Mouse (Mus musculus) retina, postnatal 1 day (tissue): Measurements from ENCODE around the gene Jhy.

Source experiments
- DNase-seq: peaks from one replicate; pipeline ENCODE4 v3.0.0-alpha.2; 2012

Gene Jhy

DNA sequence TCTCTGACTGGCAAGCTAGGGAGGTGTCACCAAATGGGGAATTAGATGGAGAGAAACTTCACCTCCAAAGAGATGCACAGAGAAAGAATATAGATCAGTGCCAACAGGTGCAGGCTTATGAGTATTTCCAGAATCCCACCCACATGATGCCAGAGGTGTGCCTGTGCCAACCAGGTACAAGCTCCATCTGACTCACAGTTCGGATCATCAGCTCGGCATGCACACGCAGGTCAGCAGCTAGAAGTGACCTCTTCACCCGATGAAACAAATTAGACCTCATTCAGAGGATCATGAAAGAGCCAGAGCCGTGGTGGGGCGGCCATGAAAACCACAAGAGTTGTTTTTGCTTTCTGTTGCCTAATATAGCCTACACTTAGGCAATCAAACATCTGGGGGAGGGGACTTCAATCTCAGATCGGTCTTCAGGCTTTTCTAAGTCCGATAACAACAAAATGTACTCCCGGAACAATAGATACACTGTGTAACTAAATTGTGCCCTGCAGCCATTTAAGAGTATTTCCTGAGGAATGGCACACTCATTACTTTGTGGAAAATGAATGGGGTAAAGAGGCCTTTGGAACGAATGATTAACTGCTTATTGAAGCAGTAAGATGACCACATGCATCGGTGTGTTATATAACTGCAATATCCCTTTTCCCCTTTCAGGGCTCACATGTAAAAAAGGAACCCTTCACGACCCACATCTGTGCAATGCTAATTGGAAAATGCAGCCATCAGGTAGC is 45.9 kb downstream of the Jhy start:
- peak; percentile 24 for DNase-seq

DNA sequence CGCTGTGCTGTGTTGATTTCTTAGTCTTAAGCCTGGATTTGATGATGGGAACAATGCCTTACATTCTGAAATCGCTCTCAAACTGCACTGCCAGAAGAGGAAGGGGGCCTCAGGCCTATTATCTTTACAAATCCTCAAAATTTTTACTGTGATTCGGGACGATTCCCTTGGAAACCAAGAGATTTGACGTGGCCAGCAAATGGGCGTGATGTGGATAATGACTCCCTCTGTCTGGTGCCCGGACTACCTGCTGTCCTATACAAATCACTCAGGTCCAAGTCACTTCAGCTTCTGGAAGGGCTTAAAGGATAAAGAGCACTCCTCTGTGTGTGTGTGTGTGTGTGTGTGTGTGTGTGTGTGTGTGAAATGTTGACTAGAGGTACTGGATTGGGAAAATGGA is 55.0 kb downstream of the Jhy start:
- DNase-seq = peak; percentile 25

DNA sequence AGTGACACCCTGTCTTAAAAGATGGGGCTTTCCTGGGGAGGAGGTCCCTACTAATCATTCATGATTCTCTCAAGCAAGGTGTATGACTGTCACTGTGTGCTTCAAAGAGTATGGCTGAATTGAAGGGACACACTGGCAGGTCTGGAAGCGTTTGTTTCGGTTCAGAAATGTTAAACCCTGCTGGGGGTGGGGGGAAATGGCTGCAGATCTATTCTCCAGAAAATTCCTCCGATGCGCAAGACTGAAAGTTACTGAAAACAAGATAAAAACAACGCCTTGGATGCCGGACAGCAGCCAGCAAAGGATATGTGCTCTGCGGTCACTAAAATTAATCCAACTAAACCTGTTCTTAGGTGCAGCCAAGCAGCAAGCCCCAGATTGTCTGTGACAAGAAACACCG is 55.5 kb downstream of the Jhy start:
- no peak for DNase-seq

DNA sequence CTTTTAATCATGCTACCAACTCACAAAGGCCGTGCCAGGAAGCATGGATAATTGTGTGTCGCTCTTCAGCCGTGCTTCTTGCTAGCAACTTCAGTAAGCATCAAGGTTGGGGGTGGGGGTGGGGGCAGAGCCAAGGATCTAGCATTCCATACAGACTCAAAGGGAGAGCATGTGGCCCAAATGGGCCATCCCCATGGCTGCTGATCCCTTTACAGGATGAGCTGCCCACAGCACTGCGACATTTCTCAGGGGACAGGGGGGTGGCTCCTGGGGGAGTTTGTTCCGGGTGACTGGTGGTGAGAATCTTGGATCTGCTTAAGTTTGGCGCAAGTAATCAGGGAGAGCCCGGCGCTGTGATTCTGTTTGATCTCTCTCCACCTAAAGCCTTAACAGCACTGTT is 56.5 kb downstream of the Jhy start:
- peak; percentile 53 for DNase-seq

DNA sequence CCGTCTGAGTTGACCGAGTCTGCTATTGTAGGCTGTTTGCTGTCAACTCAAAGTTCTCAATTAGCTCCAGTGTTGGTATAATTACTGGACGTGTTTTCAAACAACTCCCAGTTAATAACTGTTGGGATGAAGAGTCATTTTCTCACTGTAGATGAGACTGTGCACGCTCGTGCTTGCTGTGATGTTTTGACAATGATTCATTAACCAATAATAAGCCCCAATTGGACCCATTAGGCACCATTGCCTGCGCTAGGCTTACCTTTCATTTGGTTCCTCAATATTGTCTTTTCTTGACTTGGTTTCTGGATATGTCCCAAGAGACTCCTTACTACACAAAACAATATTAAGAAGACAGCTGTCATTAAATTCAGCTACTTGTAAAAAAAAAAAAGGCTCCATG is 71.5 kb downstream of the Jhy start:
- no peak for DNase-seq

DNA sequence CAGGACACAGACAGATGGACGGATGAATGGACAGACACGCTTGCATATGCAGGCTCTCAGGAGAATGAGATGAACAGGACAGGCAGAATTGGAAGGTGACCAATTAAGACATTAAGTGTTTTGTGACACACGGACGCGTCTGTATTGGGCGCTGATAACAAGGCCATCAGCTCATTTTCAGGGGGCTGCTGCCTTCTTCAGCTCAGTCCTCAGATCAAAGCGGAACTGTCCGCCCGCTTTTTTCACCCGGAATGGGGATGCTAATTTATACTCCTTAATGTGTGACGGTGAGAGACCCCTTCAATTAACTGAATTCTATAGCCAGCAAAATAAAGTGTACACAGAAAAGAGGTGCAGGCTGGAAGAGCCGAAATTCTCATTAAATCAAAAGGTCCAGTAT is 74.5 kb downstream of the Jhy start:
- DNase-seq = no peak

DNA sequence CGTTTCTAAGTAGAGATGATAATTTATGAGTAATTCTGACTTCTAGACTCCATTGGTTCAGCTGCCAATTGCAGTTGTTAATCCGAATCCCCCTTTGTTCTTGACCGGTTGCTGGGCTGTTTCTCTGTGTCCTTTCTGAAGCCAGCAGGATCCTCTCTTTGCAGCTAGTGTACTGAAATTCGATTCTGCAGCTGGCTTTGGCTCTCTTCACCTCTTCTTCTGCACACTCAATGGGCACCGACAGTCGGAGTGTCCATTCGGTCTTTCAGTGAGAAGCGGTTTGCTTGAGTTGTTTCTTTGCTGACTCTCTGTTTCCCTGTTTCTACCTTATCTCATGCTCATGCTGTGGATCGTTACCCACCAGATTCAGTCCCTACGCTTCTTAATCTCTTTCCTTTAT is 78.2 kb downstream of the Jhy start:
- no peak for DNase-seq

DNA sequence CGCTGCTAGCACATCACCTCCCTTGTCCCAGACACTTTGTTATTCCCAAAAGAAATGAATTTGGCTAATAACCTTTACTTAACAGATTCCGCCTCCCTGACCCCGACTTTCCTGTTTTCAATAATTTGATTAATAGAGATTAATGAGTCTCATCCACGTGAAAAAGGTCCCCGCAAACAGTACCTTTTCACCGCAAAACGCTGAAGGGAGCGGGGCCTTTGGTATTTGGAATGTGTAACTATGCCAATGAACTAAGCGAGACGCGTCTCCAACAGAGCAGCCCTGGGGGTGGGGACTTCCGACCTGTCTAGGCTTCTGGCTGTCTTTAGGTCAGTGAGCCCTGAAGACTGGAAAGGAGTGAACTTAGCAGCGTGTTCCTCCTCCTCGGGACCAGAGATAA is 84.9 kb downstream of the Jhy start:
- DNase-seq = no peak

DNA sequence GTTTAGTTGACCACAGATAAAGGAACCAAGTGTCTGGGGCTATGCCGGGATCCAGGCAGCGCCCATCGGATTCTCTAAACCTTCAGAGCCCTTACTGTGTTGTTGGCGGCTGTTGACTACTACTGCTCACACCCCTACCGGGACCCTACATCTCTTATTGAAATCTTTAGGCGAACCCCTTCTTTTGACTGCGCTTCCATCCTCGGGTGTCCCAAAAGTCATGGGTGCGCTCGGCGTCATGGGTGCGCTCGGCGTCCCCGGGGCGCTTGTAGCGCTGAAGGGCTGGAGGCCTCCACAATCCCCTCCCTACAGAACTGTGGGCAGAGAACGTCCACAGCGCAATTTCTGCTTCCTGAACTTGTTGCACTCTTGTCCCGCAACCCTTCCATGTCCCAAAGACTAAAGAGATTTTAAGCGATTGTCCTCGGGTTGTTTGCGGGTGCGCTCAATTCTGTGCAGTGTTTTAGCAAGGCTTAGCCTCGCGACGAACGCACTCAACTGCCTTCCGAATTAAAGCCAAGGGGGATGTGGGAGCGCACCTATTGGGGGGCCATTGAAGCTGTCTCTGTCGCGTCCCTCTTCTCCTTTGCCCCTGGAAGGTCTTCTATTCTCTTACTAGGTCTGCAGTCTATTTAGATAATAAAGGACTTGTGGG is 85.5 kb downstream of the Jhy start:
- DNase-seq = no peak

DNA sequence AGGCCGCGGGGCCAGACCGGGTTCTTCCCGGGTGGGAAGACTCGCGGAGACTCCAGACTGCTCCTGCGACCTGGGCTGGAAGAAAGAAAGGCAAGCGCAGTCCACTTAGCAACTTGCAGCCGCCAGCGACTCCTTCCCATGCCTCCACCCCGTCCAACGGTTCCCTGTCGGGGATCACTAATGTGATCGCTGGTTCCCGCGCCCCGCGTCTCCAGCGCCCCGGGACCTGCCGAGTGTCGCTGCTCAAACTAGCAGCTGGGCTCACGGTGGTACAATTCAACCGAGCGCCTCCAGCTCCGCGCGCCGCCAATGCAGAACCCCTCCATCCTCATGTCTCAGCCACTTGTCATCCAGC is 86.1 kb downstream of the Jhy start:
- DNase-seq = no peak

DNA sequence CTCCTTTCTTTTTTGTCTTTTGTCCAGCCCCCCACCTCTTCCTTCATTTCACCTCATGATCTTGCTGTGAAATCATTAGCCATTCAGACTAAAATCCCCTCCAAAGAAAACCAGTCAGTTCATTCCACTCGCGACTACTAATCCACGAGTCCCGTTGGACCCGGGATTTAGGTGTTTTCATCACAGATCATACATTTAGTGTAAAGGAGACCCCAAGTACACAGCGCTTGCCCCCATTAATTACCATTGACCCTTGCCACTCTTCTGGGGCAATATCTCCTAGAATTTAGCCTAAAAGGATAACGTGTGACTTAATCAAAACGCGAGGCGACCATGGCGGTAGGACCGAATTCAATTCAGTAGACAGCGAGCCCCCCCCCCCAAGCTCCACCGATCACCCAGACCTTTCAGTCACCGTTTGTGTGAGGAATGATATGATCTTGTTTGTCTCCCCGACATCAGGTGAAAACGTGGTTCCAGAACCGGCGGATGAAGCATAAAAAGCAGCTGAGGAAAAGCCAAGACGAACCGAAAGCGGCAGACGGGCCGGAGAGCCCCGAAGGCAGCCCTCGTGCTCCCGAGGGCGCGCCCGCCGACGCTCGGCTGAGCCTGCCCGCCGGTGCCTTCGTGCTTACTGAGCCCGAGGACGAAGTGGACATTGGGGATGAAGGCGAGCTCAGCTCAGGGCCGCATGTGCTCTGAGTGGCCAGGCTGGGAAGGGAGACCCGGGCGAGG is 86.6 kb downstream of the Jhy start:
- no peak for DNase-seq

DNA sequence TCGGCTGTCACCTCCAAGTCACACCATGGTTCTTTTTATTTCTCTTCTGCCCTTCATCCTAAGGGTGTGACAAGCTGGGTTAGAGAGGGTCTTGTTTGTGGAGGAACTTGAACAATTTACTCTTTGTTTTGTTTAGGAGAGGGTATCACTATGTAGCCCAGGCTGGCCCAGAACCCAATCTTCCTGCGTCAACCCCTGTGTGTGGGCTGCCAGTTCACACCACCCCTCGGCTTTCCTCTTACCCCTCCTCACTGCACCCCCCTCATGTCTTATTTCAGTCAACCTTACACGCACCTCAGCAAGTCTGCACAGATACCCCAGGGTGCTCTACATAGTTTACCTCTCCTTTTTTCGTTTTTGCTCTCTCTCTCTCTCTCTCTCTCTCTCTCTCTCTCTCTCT is 87.2 kb downstream of the Jhy start:
- no peak for DNase-seq

DNA sequence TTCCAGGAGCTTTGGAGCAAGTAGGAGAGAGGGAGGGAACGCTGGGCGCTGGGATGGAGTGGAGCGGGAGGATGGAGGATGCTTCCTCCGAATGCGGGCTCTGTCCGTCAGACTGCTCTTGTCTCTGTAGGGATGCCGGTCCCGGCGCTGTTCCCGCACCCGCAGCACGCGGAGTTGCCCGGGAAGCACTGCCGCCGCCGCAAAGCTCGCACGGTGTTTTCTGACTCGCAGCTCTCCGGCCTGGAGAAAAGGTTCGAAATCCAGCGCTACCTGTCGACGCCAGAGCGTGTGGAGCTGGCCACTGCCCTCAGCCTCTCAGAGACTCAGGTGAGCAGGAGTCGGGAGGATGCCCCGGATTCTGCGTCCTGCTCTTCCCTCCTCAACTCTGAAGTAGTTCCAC is 87.8 kb downstream of the Jhy start:
- DNase-seq = no peak

DNA sequence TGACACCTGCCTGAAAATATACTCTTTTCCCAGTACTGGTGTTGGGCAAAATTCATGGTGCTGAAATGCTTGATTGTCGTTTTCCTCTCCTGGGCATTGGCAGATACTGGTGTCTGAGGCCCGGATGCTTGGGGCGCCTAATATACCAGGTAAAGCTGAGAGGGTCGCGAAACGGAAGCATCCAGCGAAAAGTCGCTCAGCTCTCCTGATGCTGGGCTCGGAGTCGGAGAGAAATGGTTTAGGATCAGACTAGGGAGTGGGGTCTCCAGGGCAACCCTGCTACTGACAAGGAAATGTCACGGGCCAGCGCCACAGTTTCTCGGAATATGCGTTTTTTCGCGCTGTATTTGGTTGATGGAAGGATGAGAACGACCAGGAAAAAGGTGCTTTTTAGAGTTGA is 88.5 kb downstream of the Jhy start:
- DNase-seq = no peak

DNA sequence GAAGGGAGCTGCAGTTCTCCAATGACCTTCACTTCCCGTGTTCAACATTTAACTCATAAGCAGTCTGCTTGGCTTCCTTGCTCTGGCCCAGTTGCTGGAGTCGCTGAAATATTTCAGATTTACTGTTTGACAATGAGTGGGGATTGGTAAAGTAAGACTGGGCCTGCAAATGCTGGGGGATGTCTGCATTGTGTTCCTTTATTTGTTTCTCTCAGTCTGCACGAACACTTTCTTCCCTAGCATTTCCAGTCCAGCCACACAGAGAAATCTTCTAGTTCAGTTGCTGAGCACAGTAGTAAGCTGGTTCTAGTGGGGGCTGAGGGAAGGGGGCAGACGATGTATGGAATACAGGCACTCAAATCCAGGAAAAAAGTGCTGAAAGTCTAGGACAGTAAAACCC is 89.0 kb downstream of the Jhy start:
- no peak for DNase-seq

DNA sequence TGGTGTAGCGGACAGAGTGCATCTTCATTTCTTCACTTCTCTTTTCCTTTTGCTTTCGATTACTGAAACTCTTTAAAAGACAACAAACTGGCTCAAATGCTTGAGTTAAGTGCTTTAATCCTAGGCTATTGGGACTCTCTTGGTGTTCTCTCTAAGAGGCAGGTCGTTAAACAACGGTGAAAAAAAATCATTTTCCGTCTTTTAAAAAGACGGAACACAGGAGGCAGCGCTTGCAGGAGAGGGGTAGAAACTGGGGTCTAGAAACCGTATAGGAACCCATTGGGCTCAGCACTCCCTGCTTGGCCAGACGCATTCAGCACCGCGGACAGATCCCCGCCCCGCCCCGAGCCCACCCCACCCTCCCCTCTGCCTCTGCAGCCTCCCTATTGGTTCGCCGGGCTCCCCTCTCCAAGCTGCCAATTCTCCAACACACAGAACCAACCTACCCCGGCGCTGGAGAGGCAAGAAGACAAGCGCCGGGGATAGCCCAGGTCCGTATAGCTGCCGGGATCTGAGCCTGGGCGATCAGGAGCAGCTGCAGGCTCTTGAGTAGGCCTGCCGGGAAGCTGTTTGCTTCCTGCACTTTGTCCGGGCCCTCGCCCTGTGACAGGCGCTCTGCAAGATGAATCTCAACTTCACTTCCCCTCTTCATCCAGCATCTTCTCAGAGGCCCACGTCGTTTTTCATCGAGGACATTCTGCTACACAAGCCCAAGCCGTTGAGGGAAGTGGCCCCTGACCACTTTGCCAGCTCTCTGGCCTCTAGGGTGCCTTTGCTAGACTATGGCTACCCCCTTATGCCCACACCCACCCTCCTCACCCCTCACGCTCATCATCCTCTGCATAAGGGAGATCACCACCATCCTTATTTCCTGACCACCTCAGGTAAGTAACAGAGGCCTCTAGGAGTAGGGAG is 90.1 kb downstream of the Jhy start, which contains the start of gene Bsx:
Gene Bsx, plus strand, starts transcription at position 572 of the 915 bp plus-strand sequence.
- peak; percentile 83 for DNase-seq

DNA sequence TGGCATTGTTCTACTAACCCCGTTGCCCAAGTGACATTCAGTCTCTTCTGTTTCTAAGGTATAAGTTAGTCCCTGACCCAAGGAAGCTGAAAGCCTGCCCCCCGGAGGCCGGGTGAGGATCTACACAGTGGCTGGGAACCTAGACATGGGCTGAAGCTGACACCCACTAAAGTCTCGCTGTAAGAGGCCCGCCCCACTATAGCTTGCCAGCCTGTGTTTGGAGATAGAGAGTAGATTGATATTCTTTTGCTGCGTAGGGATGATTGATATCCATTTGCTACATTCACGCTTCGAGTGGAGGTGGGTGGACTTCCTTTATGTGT is 91.8 kb downstream of the Jhy start:
- DNase-seq = no peak

DNA sequence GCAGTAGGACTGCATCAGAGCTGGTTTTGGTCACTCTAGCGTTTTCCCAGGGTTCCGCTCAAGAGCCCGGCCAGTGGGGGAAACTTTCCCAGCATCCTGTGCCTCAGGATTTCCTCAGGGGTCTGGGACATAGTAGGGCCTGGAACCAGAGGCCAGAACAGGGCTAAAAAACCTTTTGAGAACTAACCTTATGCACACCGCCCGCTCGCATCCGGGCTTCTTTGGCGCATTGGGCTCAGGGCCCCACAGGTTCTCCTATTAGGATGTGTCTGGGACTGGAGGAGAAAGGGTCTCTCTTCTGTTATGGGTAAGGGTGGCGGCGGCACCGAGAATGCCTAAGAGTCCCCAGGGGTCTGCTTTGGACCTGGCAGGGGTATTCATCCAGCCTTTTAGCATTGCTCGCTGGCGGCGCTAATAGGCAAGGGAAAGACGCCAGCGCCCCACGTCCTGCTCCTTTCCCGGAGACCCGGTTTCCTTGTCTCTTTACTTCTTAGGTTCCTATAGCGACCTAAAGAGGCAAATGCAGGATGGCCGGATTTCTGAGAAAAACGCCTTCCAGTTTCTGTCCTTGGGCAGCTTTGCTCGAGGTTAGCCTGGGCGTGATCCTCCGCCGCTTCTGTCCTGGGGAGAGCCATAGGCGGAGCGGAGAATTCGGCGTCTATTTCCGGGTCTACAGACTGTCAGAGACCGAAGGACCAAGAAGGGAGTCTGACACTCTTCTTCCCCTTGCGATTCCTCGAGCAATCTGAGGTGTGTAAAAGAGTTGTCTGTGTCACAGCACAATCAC is 92.4 kb downstream of the Jhy start:
- no peak for DNase-seq

DNA sequence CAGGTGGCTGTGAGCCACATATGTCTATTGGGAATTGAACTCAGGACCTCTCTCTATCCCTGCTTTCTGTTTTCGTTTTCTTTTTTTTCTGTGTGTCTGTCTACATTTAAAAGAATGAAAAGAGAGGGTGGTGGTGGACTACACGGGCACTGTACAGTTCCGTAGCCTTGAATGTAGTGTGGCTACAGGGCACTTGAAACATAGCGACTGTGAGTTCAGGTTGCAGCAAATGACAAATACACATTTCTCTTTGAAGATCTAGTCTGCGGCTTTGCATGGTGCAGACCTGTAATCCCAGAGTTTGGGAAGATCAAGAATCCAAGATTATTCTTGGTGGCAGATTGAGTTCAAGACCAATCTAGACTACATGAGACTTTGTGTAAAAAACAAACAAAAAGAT is 93.6 kb downstream of the Jhy start:
- no peak for DNase-seq

DNA sequence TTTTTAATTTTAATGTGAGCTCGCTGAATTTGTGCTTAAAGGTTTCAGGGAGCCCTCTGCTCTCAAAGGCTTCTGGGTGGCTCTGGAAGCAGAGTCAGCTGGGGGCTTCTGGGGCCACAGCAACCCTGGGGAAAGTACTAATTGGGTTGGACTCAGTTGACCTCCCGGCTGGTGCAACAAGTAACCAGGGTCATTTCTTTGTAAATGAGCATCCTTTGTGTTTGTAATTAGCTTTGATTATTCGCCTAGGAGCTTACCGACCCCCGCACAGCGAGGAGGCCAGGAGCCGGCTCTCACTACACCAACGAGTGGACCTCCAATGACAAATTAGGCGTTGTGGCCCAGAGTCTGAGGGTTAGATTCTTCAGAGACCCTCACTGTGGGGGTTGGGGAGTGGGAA is 104.7 kb downstream of the Jhy start:
- DNase-seq = peak; percentile 78

DNA sequence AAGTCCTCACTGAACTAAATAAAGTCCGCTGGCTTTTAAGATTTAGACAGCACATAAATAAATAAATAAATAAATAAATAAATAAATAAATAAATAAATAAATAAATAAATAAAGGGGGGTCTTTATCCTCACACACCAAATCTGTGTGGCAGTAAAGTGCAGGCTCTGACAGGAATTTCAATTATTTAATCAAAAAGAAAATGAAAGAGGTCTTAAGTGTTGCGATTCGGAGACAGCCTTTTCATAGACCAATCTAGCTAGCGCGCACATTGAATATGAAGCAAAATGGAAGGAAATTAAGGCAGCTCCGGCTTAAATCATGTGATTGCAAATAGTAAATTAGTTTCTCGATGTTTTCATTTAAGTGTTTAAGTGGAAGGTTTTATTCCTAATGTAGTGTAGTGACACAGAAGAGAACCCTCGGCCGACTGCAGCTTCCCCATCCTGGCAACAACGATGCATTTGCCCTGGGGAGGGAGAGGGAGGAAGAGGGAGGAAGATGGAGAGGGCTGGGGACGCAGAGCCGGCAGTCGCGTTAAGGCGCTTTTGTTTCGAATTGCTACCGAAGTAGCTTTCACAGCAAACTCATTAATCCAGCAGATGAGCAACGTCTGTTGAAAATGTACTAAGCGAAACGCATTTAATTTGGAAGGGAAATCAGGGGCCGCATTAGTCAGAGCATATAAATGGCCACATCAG is 105.3 kb downstream of the Jhy start:
- peak; percentile 59 for DNase-seq

DNA sequence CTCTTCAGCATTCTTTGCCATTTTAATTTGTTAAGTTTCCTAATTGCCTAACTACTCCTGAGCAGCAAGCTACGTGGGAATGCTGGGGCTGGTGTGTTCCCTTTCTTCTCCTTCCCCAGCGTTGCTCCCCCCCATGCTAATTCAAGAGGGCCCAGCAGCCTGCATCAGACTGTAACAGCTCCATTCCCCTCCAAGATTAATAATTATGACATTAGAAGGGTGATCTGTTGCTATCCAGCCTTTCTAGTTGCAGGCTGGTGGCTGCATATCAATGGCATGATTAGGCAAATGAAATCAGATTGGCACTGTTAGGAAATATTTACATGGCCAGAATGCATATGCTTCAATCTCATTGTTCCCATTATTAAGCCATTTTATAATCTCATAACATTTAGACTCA is 112.4 kb downstream of the Jhy start:
- no peak for DNase-seq
